Mouse (Mus musculus): ENCODE measurements at regions not wholly inside any gene's neighbourhood (a gene's known extent, or its start where the extent isn't known, plus 50 kb on each side); places are given as distances from the start of the nearest gene placed in this dataset.

DNA sequence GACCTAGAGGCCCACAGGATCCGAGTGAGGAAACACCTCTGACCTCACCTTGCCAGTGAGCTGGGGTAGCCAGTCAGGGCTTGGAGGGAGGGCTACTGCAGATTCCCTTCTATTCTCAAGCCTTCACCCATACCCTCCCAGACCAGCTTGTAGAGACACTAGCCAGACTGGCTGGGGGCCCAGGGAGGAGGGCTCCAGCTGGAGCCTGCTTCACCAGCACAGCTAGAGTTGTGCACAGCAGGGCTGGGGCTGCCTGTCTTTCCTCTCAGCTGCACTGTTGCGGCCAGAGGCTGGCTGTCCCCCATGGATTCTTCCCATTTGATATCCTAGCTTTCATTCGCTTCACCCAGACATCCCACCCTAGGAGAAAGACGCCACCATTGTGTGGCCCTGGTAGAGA lies 165.0 kb upstream of the Sdk2 start:
- no peak for TF ChIP-seq CTCF (conservative IDR thresholded peaks at IDR 0.05 in 1 of 2, IDR thresholded peaks at IDR 0.05 in 1 of 2; ENCODE audit: low read depth in 2 of 2, low read length in 2 of 2)
- no peak for TF ChIP-seq CHD2 (IDR thresholded peaks at IDR 0.05; ENCODE audit: low read length)
- no peak for TF ChIP-seq POLR2AphosphoS2 (IDR thresholded peaks at IDR 0.05; ENCODE audit: low read depth, low read length)
- TF ChIP-seq HCFC1 (IDR thresholded peaks at IDR 0.05; ENCODE audit: low read depth, low read length): no peak

All from CH12.LX (cell line).